Mouse (Mus musculus) lung, postnatal 25 days (tissue): Measurements from ENCODE around the gene Elk1.

Experiments
- DNase-seq: peaks from one replicate; pipeline ENCODE4 v3.0.0; 2022; ENCODE audit warnings: low spot score

Elk1 gene

GRCm38 (mm10) chrX:20950191-20950880 lies at the start of gene Elk1:
Gene Elk1 (minus strand): TSS chrX:20950608.
- DNase-seq = peak; percentile 89

GRCm38 (mm10) chrX:20980901-20981300 lies 30.5 kb upstream of the Elk1 start:
- no peak for DNase-seq

GRCm38 (mm10) chrX:20961477-20962378 lies 11.3 kb upstream of the Elk1 start, which contains the start of gene Uxt:
Gene Uxt (minus strand): TSS chrX:20962017.
- peak; percentile 88 for DNase-seq

- peak; percentile 44 for DNase-seq
These were observed 4.4 kb downstream of the Elk1 start for GRCm38 (mm10) chrX:20946055-20946454.

- DNase-seq = peak; percentile 36
These were observed 18.4 kb downstream of the Elk1 start for GRCm38 (mm10) chrX:20931963-20932362.

GRCm38 (mm10) chrX:20931364-20931763 lies 19.0 kb downstream of the Elk1 start, which contains the start of gene Cfp:
Gene Cfp (minus strand): TSS chrX:20931555.
- peak; percentile 7 for DNase-seq

GRCm38 (mm10) chrX:20929859-20930258 lies 20.5 kb downstream of the Elk1 start:
- DNase-seq = no peak

- DNase-seq = no peak
These were observed 25.4 kb downstream of the Elk1 start for GRCm38 (mm10) chrX:20924976-20925375.

- no peak for DNase-seq
These were observed 26.9 kb downstream of the Elk1 start for GRCm38 (mm10) chrX:20923506-20923905.

- no peak for DNase-seq
These were observed 29.0 kb downstream of the Elk1 start for GRCm38 (mm10) chrX:20921366-20921765.

- DNase-seq = peak; percentile 77
These were observed 29.5 kb downstream of the Elk1 start, which contains the start of gene Syn1 for GRCm38 (mm10) chrX:20920844-20921364. Gene Syn1 (minus strand): TSS chrX:20921004.

- DNase-seq = no peak
These were observed 30.1 kb downstream of the Elk1 start for GRCm38 (mm10) chrX:20920249-20920843.

GRCm38 (mm10) chrX:20915075-20915474 lies 35.3 kb downstream of the Elk1 start:
- no peak for DNase-seq

GRCm38 (mm10) chrX:20913726-20914125 lies 36.7 kb downstream of the Elk1 start:
- no peak for DNase-seq

GRCm38 (mm10) chrX:20910074-20910473 lies 40.3 kb downstream of the Elk1 start:
- DNase-seq = no peak
